Mouse (Mus musculus) embryonic facial prominence, embryonic 12.5 days (tissue): Measurements from ENCODE around the gene Trip13. TPM values are rescaled to one million over a fixed set of nuclear protein-coding genes. Genes with fewer than 3 reads are reported as not detected.
A peak's percentile ranks its signal among the peaks of the same experiment; 100 is the strongest.

ENCODE experiments used
- ATAC-seq: fragments of 200-750 bp; cut with Nextera tagmentation; 2 replicates; pipeline ENCODE4 v1.8.0; 2017; ENCODE audit not compliant: insufficient number of reproducible peaks, insufficient read depth, low FRiP score, low TSS enrichment
- H3K27ac ChIP-seq: fragments of 300-500 bp; sonication (generic); 2 replicates; pipeline ENCODE4 v1.5.1; 2016; ENCODE audit warnings: mild to moderate bottlenecking
- H3K27me3 ChIP-seq: fragments of 300-500 bp; sonication (generic); 2 replicates; pipeline ENCODE4 v1.6.1; 2016; ENCODE audit warnings: mild to moderate bottlenecking, moderate library complexity
- H3K36me3 ChIP-seq: fragments of 300-500 bp; sonication (generic); 2 replicates; pipeline ENCODE4 v1.6.1; 2016; ENCODE audit warnings: mild to moderate bottlenecking
- H3K4me1 ChIP-seq: fragments of 300-500 bp; sonication (generic); 2 replicates; pipeline ENCODE4 v1.6.1; 2016
- H3K4me2 ChIP-seq: fragments of 300-500 bp; sonication (generic); replicated peaks from 2 replicates; pipeline ENCODE4 v1.6.1; 2016; ENCODE audit warnings: mild to moderate bottlenecking, moderate library complexity
- H3K4me3 ChIP-seq: fragments of 300-500 bp; sonication (generic); 2 replicates; pipeline ENCODE4 v1.5.1; 2016; ENCODE audit warnings: mild to moderate bottlenecking
- H3K9ac ChIP-seq: fragments of 300-500 bp; sonication (generic); 2 replicates; pipeline ENCODE4 v1.6.1; 2016; ENCODE audit warnings: mild to moderate bottlenecking, moderate library complexity
- H3K9me3 ChIP-seq: fragments of 300-500 bp; sonication (generic); 2 replicates; pipeline ENCODE4 v1.6.1; 2016; ENCODE audit warnings: mild to moderate bottlenecking, moderate library complexity
- WGBS: fragments of 180-500 bp; shearing (Covaris S2); methylation state at CpG from one replicate; pipeline ENCODE4 v1.1.7; 2016; 5-methylcytosine and 5-hydroxymethylcytosine counted together
- polyA plus RNA-seq: library from polyadenylated mRNA; unstranded; fragments of >200 nt; fragmentation: Nextera tagmentation; extraction: Ambion mirVana; gene quantifications from 2 replicates; pipeline ENCODE4 v1.2.1, GENCODE M21; 2016

Gene Trip13
- polyA plus RNA-seq, 1 experiment from 2014 or later: 48.4 TPM

- Histone ChIP-seq H3K4me1 (peaks cover 12% of the 10 kb centered on the region; the same call in 1 of the 2 replicates), H3K4me2 (no peak overlapping the region), H3K9me3 (no peaks in the 10 kb centered on the region), H3K27ac (no peak overlapping the region), H3K36me3 (peaks cover 43% of the 10 kb centered on the region), H3K4me3 (no peak overlapping the region), H3K27me3 (no peaks in the 10 kb centered on the region), H3K9ac (no peak overlapping the region)
- WGBS: 91% methylated on average over 5 of the region's 5 CpGs
- no peak for ATAC-seq
Observed at GRCm38 (mm10) chr13:73939101-73939500, 1.5 kb upstream of the Trip13 start.

GRCm38 (mm10) chr13:73938177-73938560, 585 bp upstream of the Trip13 start:
- H3K9ac ChIP-seq: peak overlapping the region; percentile 46
- peak overlapping the region; percentile 73 for H3K4me3 ChIP-seq
- peaks cover 34% of the 10 kb centered on the region for H3K36me3 ChIP-seq
- peak overlapping the region; percentile 75 for H3K4me2 ChIP-seq
- ATAC-seq: no peak
- no peak overlapping the region for H3K27ac ChIP-seq
- H3K27me3 ChIP-seq: no peaks in the 10 kb centered on the region
- 41% methylated on average over 13 of the region's 13 CpGs for WGBS
- H3K9me3 ChIP-seq: no peaks in the 10 kb centered on the region
- H3K4me1 ChIP-seq: peaks cover 12% of the 10 kb centered on the region; the same call in 1 of the 2 replicates

- H3K4me1 ChIP-seq: peaks cover 12% of the 10 kb centered on the region; the same call in 1 of the 2 replicates
- H3K27ac ChIP-seq: no peak overlapping the region
- no peaks in the 10 kb centered on the region for H3K27me3 ChIP-seq
- peak overlapping the region; percentile 73 for H3K4me3 ChIP-seq
- WGBS: 13% methylated on average over 5 of the region's 5 CpGs
- peak overlapping the region; percentile 75 for H3K4me2 ChIP-seq
- peaks cover 31% of the 10 kb centered on the region for H3K36me3 ChIP-seq
- ATAC-seq: peak; percentile 67
- peak overlapping the region; percentile 62 for H3K9ac ChIP-seq
- no peaks in the 10 kb centered on the region for H3K9me3 ChIP-seq
Observed at GRCm38 (mm10) chr13:73936938-73937320, 655 bp downstream of the Trip13 start.

- H3K36me3 ChIP-seq: peaks cover 53% of the 10 kb centered on the region
- H3K4me2 ChIP-seq: no peak overlapping the region
- H3K27me3 ChIP-seq: no peaks in the 10 kb centered on the region
- H3K9me3 ChIP-seq: no peaks in the 10 kb centered on the region
- WGBS: 90% methylated on average over 10 of the region's 10 CpGs
- ATAC-seq: no peak
- no peak overlapping the region for H3K4me3 ChIP-seq
- peaks cover 7% of the 10 kb centered on the region; the same call in 1 of the 2 replicates for H3K4me1 ChIP-seq
- H3K27ac ChIP-seq: no peak overlapping the region
- H3K9ac ChIP-seq: no peak overlapping the region
Observed at GRCm38 (mm10) chr13:73932201-73932600, 5.4 kb downstream of the Trip13 start.

- 95% methylated on average over 4 of the region's 4 CpGs for WGBS
- no peak overlapping the region for H3K4me3 ChIP-seq
- H3K36me3 ChIP-seq: peaks cover 57% of the 10 kb centered on the region
- no peak overlapping the region for H3K4me2 ChIP-seq
- no peak overlapping the region for H3K27ac ChIP-seq
- H3K27me3 ChIP-seq: no peaks in the 10 kb centered on the region
- H3K4me1 ChIP-seq: no peaks in the 10 kb centered on the region
- no peaks in the 10 kb centered on the region for H3K9me3 ChIP-seq
- ATAC-seq: no peak
- H3K9ac ChIP-seq: no peak overlapping the region
Observed at GRCm38 (mm10) chr13:73913066-73913465, 24.5 kb downstream of the Trip13 start.

- Histone ChIP-seq H3K9ac (no peak overlapping the region), H3K4me1 (no peaks in the 10 kb centered on the region), H3K9me3 (no peaks in the 10 kb centered on the region), H3K27ac (no peak overlapping the region), H3K4me3 (no peak overlapping the region), H3K36me3 (peaks cover 10% of the 10 kb centered on the region), H3K27me3 (no peaks in the 10 kb centered on the region), H3K4me2 (no peak overlapping the region)
- no peak for ATAC-seq
- WGBS: 60% methylated on average over 2 of the region's 2 CpGs
Observed at GRCm38 (mm10) chr13:73907683-73908412, 29.7 kb downstream of the Trip13 start.

GRCm38 (mm10) chr13:73907136-73907535, 30.4 kb downstream of the Trip13 start:
- Histone ChIP-seq H3K9ac (no peak overlapping the region), H3K27ac (no peak overlapping the region), H3K27me3 (no peaks in the 10 kb centered on the region), H3K9me3 (no peaks in the 10 kb centered on the region), H3K4me2 (no peak overlapping the region), H3K4me1 (no peaks in the 10 kb centered on the region), H3K36me3 (peaks cover 8% of the 10 kb centered on the region), H3K4me3 (no peak overlapping the region)
- WGBS: 78% methylated on average over 5 of the region's 5 CpGs
- no peak for ATAC-seq

- ATAC-seq: no peak
- Histone ChIP-seq H3K4me2 (no peak overlapping the region), H3K4me3 (no peak overlapping the region), H3K9ac (no peak overlapping the region), H3K36me3 (no peaks in the 10 kb centered on the region), H3K27ac (no peak overlapping the region), H3K9me3 (no peaks in the 10 kb centered on the region), H3K4me1 (peaks cover 9% of the 10 kb centered on the region; the same call in 1 of the 2 replicates), H3K27me3 (no peaks in the 10 kb centered on the region)
- WGBS: 76% methylated on average over 3 of the region's 3 CpGs
Observed at GRCm38 (mm10) chr13:73897561-73897960, 40.0 kb downstream of the Trip13 start.

GRCm38 (mm10) chr13:73892493-73893178, 44.9 kb downstream of the Trip13 start:
- H3K36me3 ChIP-seq: no peaks in the 10 kb centered on the region
- no peaks in the 10 kb centered on the region for H3K9me3 ChIP-seq
- peak overlapping the region; percentile 77 for H3K27ac ChIP-seq
- WGBS: 19% methylated on average over 6 of the region's 6 CpGs
- H3K27me3 ChIP-seq: no peaks in the 10 kb centered on the region
- H3K4me1 ChIP-seq: peaks cover 26% of the 10 kb centered on the region
- no peak overlapping the region for H3K4me3 ChIP-seq
- no peak overlapping the region for H3K4me2 ChIP-seq
- no peak overlapping the region for H3K9ac ChIP-seq
- ATAC-seq: peak; percentile 67

GRCm38 (mm10) chr13:73887415-73887874, 50.1 kb downstream of the Trip13 start:
- H3K4me3 ChIP-seq: no peak overlapping the region
- H3K36me3 ChIP-seq: no peaks in the 10 kb centered on the region
- no peak for ATAC-seq
- no peak overlapping the region for H3K4me2 ChIP-seq
- no peaks in the 10 kb centered on the region for H3K9me3 ChIP-seq
- no peak overlapping the region for H3K9ac ChIP-seq
- no peaks in the 10 kb centered on the region for H3K27me3 ChIP-seq
- H3K4me1 ChIP-seq: peaks cover 37% of the 10 kb centered on the region
- H3K27ac ChIP-seq: peak overlapping the region; percentile 90
- 27% methylated on average over 4 of the region's 4 CpGs for WGBS

GRCm38 (mm10) chr13:73886601-73887000, 51.0 kb downstream of the Trip13 start:
- 23% methylated on average over 5 of the region's 5 CpGs for WGBS
- no peak for ATAC-seq
- H3K4me2 ChIP-seq: no peak overlapping the region; the same call in 1 of the 2 replicates

GRCm38 (mm10) chr13:73886066-73886465, 51.5 kb downstream of the Trip13 start:
- Histone ChIP-seq H3K36me3 (no peaks in the 10 kb centered on the region), H3K9ac (no peak overlapping the region), H3K27ac (peak overlapping the region; percentile 90), H3K9me3 (no peaks in the 10 kb centered on the region), H3K27me3 (no peaks in the 10 kb centered on the region), H3K4me2 (no peak overlapping the region), H3K4me1 (peaks cover 29% of the 10 kb centered on the region), H3K4me3 (no peak overlapping the region)
- no peak for ATAC-seq
- WGBS: 69% methylated on average over 4 of the region's 4 CpGs

More at GRCm38 (mm10) chr13:73886601-73887000, 51.0 kb downstream of the Trip13 start:
- H3K9me3 ChIP-seq: no peaks in the 10 kb centered on the region
- peaks cover 29% of the 10 kb centered on the region for H3K4me1 ChIP-seq
- no peak overlapping the region for H3K9ac ChIP-seq
- H3K4me3 ChIP-seq: no peak overlapping the region
- H3K36me3 ChIP-seq: no peaks in the 10 kb centered on the region
- no peaks in the 10 kb centered on the region for H3K27me3 ChIP-seq
- peak overlapping the region; percentile 90 for H3K27ac ChIP-seq
